Mouse (Mus musculus): ENCODE measurements around the gene Gm29797. TPM values are rescaled to one million over a fixed set of nuclear protein-coding genes. Genes with fewer than 3 reads are reported as not detected.

Gene Gm29797
- not detected for polyA plus RNA-seq (2017; shearing (Covaris generic))

GRCm38 (mm10) chr2:181656734-181657133 is at the start of gene Gm29797:
TSS of gene Gm29797 (plus strand) at chr2:181657034.

GRCm38 (mm10) chr2:181671326-181671725 is 14.5 kb downstream of the Gm29797 start, which contains the start of gene Sox18:
TSS of gene Sox18 (minus strand) at chr2:181671640.

GRCm38 (mm10) chr2:181679951-181680715 is 23.3 kb downstream of the Gm29797 start, which contains the start of gene Tcea2:
TSS of gene Tcea2 (plus strand) at chr2:181680310.

GRCm38 (mm10) chr2:181693339-181694280 is 36.8 kb downstream of the Gm29797 start, which contains the start of gene Rgs19:
TSS of gene Rgs19 (minus strand) at chr2:181693977.

DNA sequence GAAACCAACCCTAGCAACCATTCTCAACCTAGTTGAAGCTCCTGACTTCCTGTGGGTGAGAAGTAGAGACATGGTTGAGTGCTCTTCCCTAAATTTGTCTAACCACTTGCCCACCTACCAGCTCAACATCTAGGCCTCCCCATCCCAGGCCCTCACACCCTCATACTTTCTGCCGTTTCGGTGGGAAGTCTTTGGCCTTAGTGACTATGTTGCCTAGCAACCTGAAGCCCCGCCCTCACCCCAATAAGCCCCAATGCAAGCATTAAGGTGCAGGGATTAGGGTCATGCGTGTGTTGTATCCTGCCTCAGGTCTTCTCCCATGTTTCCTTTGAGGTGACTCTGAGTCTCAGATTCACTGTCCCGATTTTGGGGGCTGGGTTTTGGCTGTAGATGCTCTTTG is 41.4 kb downstream of the Gm29797 start, which contains the start of gene Lkaaear1:
Gene Lkaaear1 (minus strand): TSS at position 202 of the 400 bp plus-strand sequence.

Other genes starting within 250 kb of the Gm29797 start
- gene Zbtb46, start 197.6 kb upstream of the Gm29797 start, polyA plus RNA-seq (2017; shearing (Covaris generic)) = 1 to 10 TPM in 1 of 2 experiments, under 1 TPM in 1; 0.96 to 2.5 TPM
- gene Abhd16b, start 163.8 kb upstream of the Gm29797 start, polyA plus RNA-seq (2017; shearing (Covaris generic)) = not detected
- 10 to 100 TPM; 79.5 to 90.4 TPM for gene Tpd52l2, start 159.9 kb upstream of the Gm29797 start, polyA plus RNA-seq (2017; shearing (Covaris generic))
- 10 to 100 TPM; 76.2 to 92.8 TPM for gene Dnajc5, start 136.5 kb upstream of the Gm29797 start, polyA plus RNA-seq (2017; shearing (Covaris generic))
- gene Uckl1, start 72.1 kb upstream of the Gm29797 start, polyA plus RNA-seq (2017; shearing (Covaris generic)) = 100 to 1,000 TPM; 152 to 161 TPM
- gene Prpf6, start 65.2 kb upstream of the Gm29797 start, polyA plus RNA-seq (2017; shearing (Covaris generic)) = 10 to 100 TPM; 65.7 to 76.5 TPM
- 10 to 100 TPM; 23.0 to 42.6 TPM for gene Zfp512b, start 64.2 kb upstream of the Gm29797 start, polyA plus RNA-seq (2017; shearing (Covaris generic))
- gene Samd10, start 57.8 kb upstream of the Gm29797 start, polyA plus RNA-seq (2017; shearing (Covaris generic)) = 10 to 100 TPM; 34.7 to 35.0 TPM
- under 1 TPM in 1 of 2 experiments, not detected in 1; 0.11 TPM for gene Sox18, start 14.6 kb downstream of the Gm29797 start, polyA plus RNA-seq (2017; shearing (Covaris generic))
- 10 to 100 TPM; 14.5 to 20.1 TPM for gene Tcea2, start 23.3 kb downstream of the Gm29797 start, polyA plus RNA-seq (2017; shearing (Covaris generic))
- 100 to 1,000 TPM; 219 to 223 TPM for gene Rgs19, start 36.9 kb downstream of the Gm29797 start, polyA plus RNA-seq (2017; shearing (Covaris generic))
- gene Lkaaear1, start 41.4 kb downstream of the Gm29797 start, polyA plus RNA-seq (2017; shearing (Covaris generic)) = not detected
- under 1 TPM; 0.25 to 0.63 TPM for gene Oprl1, start 58.0 kb downstream of the Gm29797 start, polyA plus RNA-seq (2017; shearing (Covaris generic))
- under 1 TPM in 1 of 2 experiments, not detected in 1; 0.20 TPM for gene Myt1, start 106.3 kb downstream of the Gm29797 start, polyA plus RNA-seq (2017; shearing (Covaris generic))
- 10 to 100 TPM; 54.4 to 60.6 TPM for gene Pcmtd2, start 180.8 kb downstream of the Gm29797 start, polyA plus RNA-seq (2017; shearing (Covaris generic))
- 10 to 100 TPM; 32.1 to 38.5 TPM for gene Polr3k, start 207.3 kb downstream of the Gm29797 start, polyA plus RNA-seq (2017; shearing (Covaris generic))